ENCODE assay signal across 7 mouse cellular contexts in the genomic region with DNA sequence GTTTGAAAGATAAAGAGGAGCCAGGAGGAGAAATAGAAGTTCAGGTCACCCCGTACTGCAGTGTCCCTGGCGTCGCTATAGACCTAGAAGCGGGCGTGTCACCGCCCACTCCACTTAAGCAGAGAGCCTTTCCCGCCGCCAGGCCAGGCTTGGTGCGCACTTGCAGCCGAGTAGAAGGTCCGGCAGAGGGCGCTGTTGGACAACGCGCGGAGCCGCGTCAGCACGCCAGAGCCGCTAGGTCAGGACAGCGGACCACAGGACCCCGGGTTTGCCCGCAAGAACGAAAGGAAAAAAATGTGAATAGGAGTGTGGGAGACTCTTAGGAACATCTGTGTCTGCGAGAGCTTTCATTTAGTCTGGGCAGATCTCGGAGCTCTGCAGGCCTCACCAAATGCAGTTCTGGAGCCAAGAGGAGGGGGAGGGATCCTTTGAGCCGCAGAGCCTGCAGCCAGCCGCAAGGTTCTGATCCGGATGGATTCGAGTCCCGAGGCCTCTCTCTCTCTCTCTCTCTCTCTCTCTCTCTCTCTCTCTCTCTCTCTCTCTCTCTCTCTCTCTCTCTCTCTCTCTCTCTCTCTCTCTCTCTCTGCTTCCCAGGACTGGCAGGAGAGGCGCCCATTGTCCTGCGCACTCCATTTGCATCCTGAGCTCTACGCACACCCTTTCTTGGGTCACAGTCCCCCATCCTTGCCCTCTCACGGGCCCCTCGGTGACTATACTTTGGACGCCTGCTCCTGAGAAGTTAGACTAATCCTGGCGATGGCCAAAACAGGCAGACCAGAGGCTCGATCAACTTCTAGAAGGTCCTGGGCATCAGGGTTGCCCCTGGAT. TPM values are rescaled to one million over a fixed set of nuclear protein-coding genes. Genes with fewer than 3 reads are reported as not detected.
DNase-seq lines count a peak whose midpoint lies in the region; ATAC-seq and TF ChIP-seq lines count a peak whose summit lies in the region.

No protein-coding gene starts in this region.

- peaks cover 76% of the 10 kb centered on the region for H3K27me3 ChIP-seq in intestine, embryonic 14.5 days (replicated peaks; ENCODE audit: control insufficient read depth, insufficient read depth, low read length)
- peaks cover 87% of the 10 kb centered on the region for H3K27me3 ChIP-seq in limb, embryonic 10.5 days (ENCODE audit: low read depth, poor library complexity, severe bottlenecking)
- peaks cover 47% of the 10 kb centered on the region for H3K27me3 ChIP-seq in midbrain, embryonic 13.5 days
- H3K27me3 ChIP-seq in small intestine, adult 2 months (ENCODE audit: control insufficient read depth, insufficient read depth, low read length): peaks cover 49% of the 10 kb centered on the region

- H3K9me3 ChIP-seq in intestine, embryonic 14.5 days (ENCODE audit: control insufficient read depth, low read length): no peaks in the 10 kb centered on the region
- H3K9me3 ChIP-seq in limb, embryonic 10.5 days (replicated peaks): no peaks in the 10 kb centered on the region
- H3K9me3 ChIP-seq in midbrain, embryonic 13.5 days: no peaks in the 10 kb centered on the region

- H3K4me2 ChIP-seq in intestine, embryonic 14.5 days (ENCODE audit: low read length): peak overlapping the region; percentile 38
- peak overlapping the region; percentile 90 for H3K4me2 ChIP-seq in midbrain, embryonic 13.5 days (replicated peaks)

- WGBS in intestine, embryonic 14.5 days: 3% methylated on average over 38 of the region's 38 CpGs
- 2% methylated on average over 38 of the region's 38 CpGs for WGBS in limb, embryonic 10.5 days
- WGBS in midbrain, embryonic 13.5 days: under 1% methylated on average over 38 of the region's 38 CpGs
- WGBS in small intestine, adult 2 months: 3% methylated on average over 38 of the region's 38 CpGs

- peak; percentile 57; the same call in 1 of the 2 replicates for ATAC-seq in intestine, embryonic 14.5 days (replicated peaks; ENCODE audit: low FRiP score, low TSS enrichment, low read depth)
- ATAC-seq in midbrain, embryonic 13.5 days: peak; percentile 61

- H3K27ac ChIP-seq in cortical plate, adult 2 months (ENCODE audit: insufficient read depth, low read length): no peak overlapping the region
- no peak overlapping the region for H3K27ac ChIP-seq in intestine, embryonic 14.5 days (ENCODE audit: low read depth)
- H3K27ac ChIP-seq in limb, embryonic 10.5 days: no peak overlapping the region
- peak overlapping the region; percentile 97 for H3K27ac ChIP-seq in midbrain, embryonic 13.5 days
- no peak overlapping the region for H3K27ac ChIP-seq in small intestine, adult 2 months (ENCODE audit: insufficient read depth, low read depth, low read length)

- H3K4me3 ChIP-seq in cortical plate, adult 2 months (ENCODE audit: insufficient read depth, low read length): peak overlapping the region; percentile 20
- peak overlapping the region; percentile 9 for H3K4me3 ChIP-seq in intestine, embryonic 14.5 days (ENCODE audit: low read depth, low read length)
- peak overlapping the region; percentile 14 for H3K4me3 ChIP-seq in limb, embryonic 10.5 days
- peak overlapping the region; percentile 29 for H3K4me3 ChIP-seq in midbrain, embryonic 13.5 days (replicated peaks)
- peak overlapping the region; percentile 46 for H3K4me3 ChIP-seq in small intestine, adult 2 months (ENCODE audit: low read depth, low read length)

- peak; percentile 88 for TF ChIP-seq CTCF in cortical plate, adult 2 months (IDR thresholded peaks at IDR 0.05; ENCODE audit: extremely low read depth, insufficient read depth, low read length)
- peak; percentile 95 for TF ChIP-seq CTCF in small intestine, adult 2 months (IDR thresholded peaks at IDR 0.05; ENCODE audit: extremely low read depth, insufficient read length, insufficient replicate concordance, low read depth, low read length)

- no peaks in the 10 kb centered on the region for H3K4me1 ChIP-seq in cortical plate, adult 2 months (ENCODE audit: control insufficient read depth, insufficient read depth, low read length)
- H3K4me1 ChIP-seq in intestine, embryonic 14.5 days (replicated peaks; ENCODE audit: control insufficient read depth, insufficient read depth, low read length): no peaks in the 10 kb centered on the region
- H3K4me1 ChIP-seq in limb, embryonic 10.5 days: peaks cover 29% of the 10 kb centered on the region
- H3K4me1 ChIP-seq in midbrain, embryonic 13.5 days (replicated peaks): peaks cover 44% of the 10 kb centered on the region
- peaks cover 2% of the 10 kb centered on the region; the same call in 1 of the 2 replicates for H3K4me1 ChIP-seq in small intestine, adult 2 months (ENCODE audit: control insufficient read depth, insufficient read depth, insufficient read length, low read length)

- TF ChIP-seq POLR2A in cortical plate, adult 2 months (IDR thresholded peaks at IDR 0.05; ENCODE audit: extremely low read depth, insufficient read depth, low read length): no peak
- TF ChIP-seq POLR2A in small intestine, adult 2 months (IDR thresholded peaks at IDR 0.05; ENCODE audit: low read depth, low read length): no peak

- peak; percentile 83 to 94 for DNase-seq in adrenal gland, adult (ENCODE audit: inconsistent age in 2 of 2, low spot score in 1 of 2)
- peak; percentile 68 for DNase-seq in gastrocnemius, postnatal 25 days
- peak; percentile 91 for DNase-seq in intestine, embryonic 14.5 days (ENCODE audit: low spot score)
- DNase-seq in limb, embryonic 10.5 days (ENCODE audit: low spot score): peak; percentile 95

- no peak overlapping the region for H3K9ac ChIP-seq in intestine, embryonic 14.5 days (ENCODE audit: low read length)
- H3K9ac ChIP-seq in midbrain, embryonic 13.5 days (replicated peaks): peak overlapping the region; percentile 49; the same call in 1 of the 2 replicates

- H3K36me3 ChIP-seq in intestine, embryonic 14.5 days (ENCODE audit: control insufficient read depth, insufficient read depth, low read length): no peaks in the 10 kb centered on the region
- H3K36me3 ChIP-seq in limb, embryonic 10.5 days: no peaks in the 10 kb centered on the region
- no peaks in the 10 kb centered on the region for H3K36me3 ChIP-seq in midbrain, embryonic 13.5 days
- no peaks in the 10 kb centered on the region for H3K36me3 ChIP-seq in small intestine, adult 2 months (ENCODE audit: control insufficient read depth, insufficient read depth, low read length)

RNA-seq across cellular contexts. Expression of gene Polg, which starts 30.0 kb away (rescaled TPM):
- 80.9 and 87.1 TPM in 2 replicates for polyA plus RNA-seq in cortical plate, adult 2 months (2012; rRNA removed)
- total RNA-seq in gastrocnemius, postnatal 25 days (2021): 10 to 100 TPM; 33.8 to 34.3 TPM
- 36.4 and 44.8 TPM in 2 replicates for polyA plus RNA-seq in intestine, embryonic 14.5 days (2014; fragmentation: Nextera tagmentation; extraction: Ambion mirVana)
- polyA plus RNA-seq in limb, embryonic 10.5 days (2016; fragmentation: Nextera tagmentation; extraction: Ambion mirVana): 41.1 and 42.3 TPM in 2 replicates
- 22.0 and 23.8 TPM in 2 replicates for polyA plus RNA-seq in midbrain, embryonic 13.5 days (2015; fragmentation: Nextera tagmentation; extraction: Ambion mirVana)
- 18.5 and 24.3 TPM in 2 replicates for polyA plus RNA-seq in small intestine, adult 2 months (2012; rRNA removed)
